Comparison of ENCODE assay signal across 8 mouse cellular contexts in genomic region chr11:12558995-12559633, GRCm38 (mm10).
DNase-seq lines count a peak whose midpoint lies in the region; ATAC-seq and TF ChIP-seq lines count a peak whose summit lies in the region.

No protein-coding gene starts in this region.

- TF ChIP-seq CTCF in gastrocnemius, adult 2 months (IDR thresholded peaks at IDR 0.05): peak; percentile 79
- peak; percentile 71 for TF ChIP-seq CTCF in E14TG2a.4 (conservative IDR thresholded peaks at IDR 0.05; ENCODE audit: low read length)
- TF ChIP-seq CTCF in lung, postnatal 0 days (IDR thresholded peaks at IDR 0.05): peak; percentile 82

- no peaks in the 10 kb centered on the region for H3K36me3 ChIP-seq in E14TG2a.4 (ENCODE audit: insufficient read depth, low read length)
- H3K36me3 ChIP-seq in lung, postnatal 0 days (ENCODE audit: insufficient read depth, low read length): no peaks in the 10 kb centered on the region

- no peak overlapping the region for H3K9ac ChIP-seq in lung, postnatal 0 days (replicated peaks; ENCODE audit: low read depth)

- no peak for ATAC-seq in lung, postnatal 0 days
- no peak for ATAC-seq in monocyte, adult 5-6 weeks (replicated peaks; ENCODE audit: insufficient number of reproducible peaks, low FRiP score, low TSS enrichment, poor library complexity, severe bottlenecking)

- H3K4me3 ChIP-seq in gastrocnemius, adult 2 months: no peak overlapping the region
- no peak overlapping the region for H3K4me3 ChIP-seq in E14TG2a.4 (replicated peaks; ENCODE audit: low read length)
- H3K4me3 ChIP-seq in lung, postnatal 0 days (ENCODE audit: low read depth, low read length): no peak overlapping the region

- no peak for TF ChIP-seq EP300 in lung, postnatal 0 days (IDR thresholded peaks at IDR 0.05)

- peaks cover 12% of the 10 kb centered on the region; the same call in 1 of the 2 replicates for H3K27me3 ChIP-seq in E14TG2a.4 (ENCODE audit: insufficient read depth, low read length)
- H3K27me3 ChIP-seq in lung, postnatal 0 days (replicated peaks; ENCODE audit: insufficient read depth, low read length): no peaks in the 10 kb centered on the region

- H3K4me2 ChIP-seq in lung, postnatal 0 days (replicated peaks; ENCODE audit: low read depth, low read length): no peak overlapping the region

- no peak overlapping the region for H3K27ac ChIP-seq in gastrocnemius, adult 2 months
- no peak overlapping the region for H3K27ac ChIP-seq in lung, postnatal 0 days (ENCODE audit: low read length)

- DNase-seq in gastrocnemius, adult 2 months: no peak
- no peak for DNase-seq in gastrocnemius, postnatal 10 days
- DNase-seq in cerebellum, postnatal 14 days: peak; percentile 53 to 67
- peak; percentile 35 for DNase-seq in hindlimb bud, embryonic 11.5 days (ENCODE audit: extremely low spot score, low read depth, low spot score)
- peak; percentile 48 for DNase-seq in lung, postnatal 0 days (ENCODE audit: low spot score)
- DNase-seq in testis, postnatal 10 days (ENCODE audit: low spot score): no peak

- WGBS in lung, postnatal 0 days: 21% methylated on average over 1 of the region's 1 CpGs

- intact Hi-C loops in gastrocnemius, adult 2 months (cut with DNase I): no loop called here

- H3K9me3 ChIP-seq in E14TG2a.4 (ENCODE audit: low read length): no peaks in the 10 kb centered on the region
- no peaks in the 10 kb centered on the region for H3K9me3 ChIP-seq in lung, postnatal 0 days (ENCODE audit: low read length)

- no peaks in the 10 kb centered on the region for H3K4me1 ChIP-seq in E14TG2a.4 (replicated peaks; ENCODE audit: low read depth, low read length)
- no peaks in the 10 kb centered on the region for H3K4me1 ChIP-seq in lung, postnatal 0 days (ENCODE audit: insufficient read depth, low read depth, low read length)

Comparison
In these comparisons a context has a peak if more than half of its experiments do, and no peak if none do; other contexts are left out.
1. DNase-seq: peak in cerebellum, postnatal 14 days (2 of 2), hindlimb bud, embryonic 11.5 days (single experiment) and lung, postnatal 0 days (single experiment); none in gastrocnemius, adult 2 months (single experiment), gastrocnemius, postnatal 10 days (single experiment) and testis, postnatal 10 days (single experiment).
2. Peak in every context shown above with its lines, with median percentiles within 50 percentile points of each other: CTCF ChIP-seq.